Mouse (Mus musculus) brain, embryonic 18.5 days (tissue): ENCODE data around the gene Bmp7.

Experiments
- DNase-seq: peaks from one replicate; pipeline ENCODE4 v3.0.0-alpha.2; 2012; ENCODE audit warnings: low read depth, low spot score

Gene Bmp7

DNA sequence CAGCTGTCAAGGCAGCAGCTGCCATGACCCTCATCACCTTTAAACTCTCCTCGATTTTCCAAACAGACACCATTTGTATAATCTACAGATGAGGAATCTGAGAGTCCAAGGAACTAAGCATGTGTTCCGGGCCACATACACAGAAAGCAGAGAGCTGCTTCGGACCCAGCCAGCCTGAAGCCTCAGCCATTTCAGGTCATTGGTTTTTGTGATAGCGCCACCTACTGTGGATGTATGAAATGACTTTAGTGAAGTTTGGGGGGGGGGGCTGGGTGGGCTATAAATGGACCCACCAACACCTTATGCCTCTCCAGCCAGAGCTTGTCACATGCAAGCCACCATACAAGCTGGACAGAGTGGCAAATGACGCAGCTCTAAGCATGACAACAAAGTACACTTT lies 8.9 kb upstream of the Bmp7 start:
- no peak for DNase-seq

DNA sequence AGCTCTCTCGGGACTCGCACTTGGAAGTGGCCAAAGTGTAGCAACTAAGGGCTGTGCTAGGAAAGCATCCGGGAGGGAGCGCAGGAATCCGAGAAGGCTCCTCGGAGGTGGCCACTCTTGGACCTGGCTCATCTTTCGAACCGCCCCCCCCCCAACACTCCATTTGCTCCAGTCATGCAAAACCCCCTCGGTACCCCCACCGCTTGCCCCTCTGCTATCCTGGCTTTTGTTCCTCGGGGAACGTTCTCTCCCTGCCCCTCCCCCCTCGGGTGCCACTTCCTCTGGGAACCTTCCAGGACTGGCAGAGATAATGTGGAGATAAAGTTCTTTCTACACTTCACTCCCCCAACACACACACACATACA lies 660 bp upstream of the Bmp7 start:
- no peak for DNase-seq

DNA sequence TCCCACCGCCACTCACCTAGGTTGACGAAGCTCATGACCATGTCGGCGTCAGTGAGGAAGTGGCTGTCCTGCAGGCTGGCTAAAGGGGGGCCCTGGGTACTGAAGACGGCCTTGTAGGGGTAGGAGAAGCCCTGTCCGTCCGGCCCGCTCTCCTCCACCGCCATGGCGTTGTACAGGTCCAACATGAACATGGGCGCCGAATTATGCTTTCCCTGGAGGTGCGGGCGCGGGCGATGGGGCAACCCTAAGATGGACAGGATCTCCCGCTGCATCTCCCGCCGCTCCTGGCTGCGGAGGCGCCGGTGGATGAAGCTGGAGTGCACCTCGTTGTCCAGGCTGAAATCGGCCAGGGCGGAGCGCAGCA lies 500 bp downstream of the Bmp7 start:
- DNase-seq, result no peak

DNA sequence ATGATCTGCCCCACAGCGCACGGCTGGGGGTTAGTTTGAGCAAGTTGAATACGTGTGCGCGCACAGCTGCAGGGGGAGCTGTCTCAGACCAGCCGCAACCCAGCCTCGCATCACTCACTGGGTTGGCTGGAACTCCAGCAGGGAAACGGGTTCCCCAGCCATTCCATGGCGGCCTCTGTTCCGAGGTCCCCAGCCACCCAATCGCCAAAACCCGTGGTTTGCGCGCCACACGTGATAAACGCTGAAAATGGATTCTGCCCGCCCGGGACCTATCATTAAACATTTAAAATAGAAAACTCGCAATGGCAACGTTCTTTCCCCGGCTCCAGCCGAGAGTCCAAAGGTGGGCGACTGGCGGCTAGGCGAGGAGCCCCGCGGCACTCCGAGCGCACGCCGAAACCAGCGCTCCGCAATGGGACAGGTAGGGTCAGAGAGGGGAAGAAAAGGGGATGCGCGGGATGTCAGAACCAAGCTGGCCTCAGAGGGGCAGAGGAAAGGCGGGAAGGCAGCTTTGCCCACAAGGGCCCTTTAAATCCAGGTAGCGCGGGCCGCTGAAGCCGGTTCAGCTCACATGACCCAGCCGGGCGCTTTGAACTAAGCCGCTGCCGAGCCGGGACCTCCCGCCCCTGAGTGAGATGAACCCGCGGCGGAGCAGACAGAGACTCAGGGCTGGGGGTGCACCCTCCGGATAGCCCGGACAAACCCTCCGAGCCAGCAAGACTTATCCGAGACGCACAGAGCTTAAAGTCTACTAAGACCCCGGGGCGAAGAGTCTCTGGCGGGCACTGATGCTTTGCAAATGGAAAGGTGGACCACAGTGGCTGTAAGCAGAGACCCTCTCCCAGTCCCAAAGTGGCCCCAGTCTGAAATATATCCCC lies 1.1 kb downstream of the Bmp7 start:
- DNase-seq, result no peak

DNA sequence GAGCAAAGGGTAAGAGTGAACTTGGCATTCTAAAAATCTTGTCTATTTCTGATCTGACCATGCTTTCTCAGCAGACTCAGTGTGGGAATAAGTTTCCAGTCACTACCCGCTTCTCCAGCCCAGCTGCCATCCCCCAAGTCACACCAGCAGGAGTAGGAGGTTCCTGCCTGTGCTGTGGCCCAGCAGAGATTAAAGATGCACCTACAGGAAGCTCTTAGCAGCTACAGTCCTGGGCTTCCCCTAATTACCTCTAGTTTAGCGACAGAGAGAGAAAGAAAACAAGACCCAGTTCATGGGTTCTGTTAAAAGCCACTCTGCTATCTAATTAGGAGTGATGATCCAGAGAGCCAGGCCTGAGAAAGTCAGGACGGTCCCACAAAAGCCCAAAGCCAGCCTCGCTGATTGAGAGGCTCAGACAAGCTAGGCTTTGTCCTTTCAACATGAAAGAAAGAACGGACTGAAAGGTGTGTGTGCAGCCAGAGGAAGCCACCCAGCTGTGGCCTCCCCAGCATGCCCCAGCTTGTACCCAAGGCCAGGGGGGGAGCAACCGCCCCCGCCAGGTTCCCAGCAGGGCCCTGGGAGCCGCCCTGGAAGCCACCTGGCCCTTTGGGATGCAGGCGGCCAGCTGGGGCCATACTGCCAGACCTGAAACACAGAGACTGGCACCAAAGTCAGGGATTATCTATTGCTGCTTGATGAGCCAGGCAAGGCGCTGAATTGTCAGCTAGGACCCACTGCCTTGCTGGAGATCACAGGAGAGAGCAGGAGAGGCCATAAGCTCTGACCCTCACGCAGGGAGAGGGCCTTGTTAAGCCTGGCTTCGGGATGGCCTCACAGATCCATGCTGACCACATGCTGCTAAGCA lies 2.6 kb downstream of the Bmp7 start:
- no peak for DNase-seq

DNA sequence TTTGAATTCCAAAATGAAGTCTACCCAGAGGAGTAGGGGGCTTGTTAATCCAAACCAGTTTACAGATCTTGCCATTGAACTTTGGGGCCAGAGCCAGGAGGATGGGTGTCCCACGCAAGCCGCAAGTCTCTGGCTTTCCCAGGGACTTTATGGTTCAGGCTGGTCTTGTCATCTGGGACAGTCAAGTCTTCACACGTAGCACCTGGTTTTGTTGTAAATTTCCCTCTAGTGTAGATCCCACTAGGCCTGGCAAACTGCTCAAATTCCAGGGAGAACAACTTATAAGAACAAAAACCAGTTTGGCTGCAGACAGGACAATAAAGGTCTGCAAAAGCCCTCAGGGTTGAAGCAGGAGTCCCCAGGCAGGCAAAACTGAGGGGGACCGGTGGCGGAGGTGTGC lies 3.3 kb downstream of the Bmp7 start:
- no peak for DNase-seq

DNA sequence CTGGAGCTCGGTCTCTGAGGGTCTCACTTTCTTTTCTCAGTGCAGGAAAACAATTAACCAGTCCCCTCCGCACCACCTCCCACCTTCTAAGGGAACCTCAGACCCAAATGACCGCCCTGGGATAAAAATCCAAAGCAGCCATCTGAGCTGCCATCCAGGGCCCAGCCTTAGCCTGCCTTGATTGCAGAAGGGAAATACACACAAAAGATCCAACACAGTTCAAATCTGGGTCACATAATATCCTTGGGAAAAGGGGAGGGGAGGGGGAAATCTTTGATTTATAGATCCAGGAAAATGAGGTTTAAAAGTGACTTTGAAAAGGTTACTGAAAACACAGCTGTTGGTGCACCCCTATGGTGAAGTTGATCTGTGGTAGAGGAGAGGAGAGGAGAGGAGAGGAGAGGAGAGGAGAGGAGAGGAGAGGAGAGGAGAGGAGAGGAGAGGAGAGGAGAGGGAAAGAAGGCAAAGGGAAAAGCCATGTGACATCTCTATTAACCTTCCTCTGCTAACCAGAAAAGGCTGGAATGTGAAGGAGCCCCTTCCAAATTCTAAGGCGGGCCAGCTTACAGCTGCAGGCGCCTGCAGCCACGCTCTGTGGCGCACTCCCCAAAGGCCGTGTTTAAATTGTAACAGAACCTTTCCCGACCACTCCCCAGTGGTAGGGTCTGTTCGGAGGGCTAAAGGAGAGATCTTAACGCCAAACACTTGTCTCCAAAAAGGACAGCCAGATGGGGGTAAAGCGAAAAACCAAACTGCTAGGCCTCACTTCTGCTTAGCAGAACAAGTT lies 4.2 kb downstream of the Bmp7 start:
- DNase-seq, result no peak

DNA sequence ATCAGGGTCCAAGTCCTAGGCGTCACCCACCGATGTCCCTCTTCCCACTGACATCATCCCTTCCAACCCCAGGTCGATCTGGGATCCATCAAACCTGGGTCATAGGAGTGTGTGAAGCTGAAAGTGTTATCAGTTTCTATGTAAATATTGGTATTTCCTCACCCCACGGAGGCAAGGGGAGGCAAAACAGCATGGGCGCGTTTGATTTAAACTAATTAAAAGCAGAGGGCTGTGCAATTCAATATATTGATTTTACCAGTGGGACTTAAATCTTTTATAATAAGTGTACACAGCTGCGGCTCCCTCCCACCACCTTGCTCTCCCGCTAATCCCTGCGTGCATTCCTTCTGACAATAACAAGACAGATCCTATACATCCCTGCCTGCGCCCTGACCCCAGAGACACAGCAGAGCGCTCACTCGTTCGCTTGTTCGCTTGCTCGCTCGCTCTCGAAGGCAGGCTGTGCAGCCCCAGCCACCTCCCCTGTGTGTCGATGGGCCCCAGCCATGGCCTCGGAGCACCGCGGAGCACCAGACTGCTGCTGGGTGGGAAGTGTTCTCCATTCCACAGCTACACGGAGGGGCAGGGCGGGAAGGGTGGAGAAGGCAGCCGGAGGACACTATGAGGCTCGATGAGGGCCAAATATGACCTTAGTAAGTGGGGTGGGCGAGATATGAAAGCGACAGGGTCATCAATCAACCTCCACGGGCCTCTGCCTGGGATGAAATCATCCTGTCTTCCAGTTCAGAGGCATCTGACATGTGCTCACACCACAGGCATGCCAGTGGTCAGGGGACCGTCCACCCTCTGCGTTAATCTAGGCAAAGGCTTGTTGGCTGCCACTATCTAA lies 5.0 kb downstream of the Bmp7 start:
- no peak for DNase-seq

DNA sequence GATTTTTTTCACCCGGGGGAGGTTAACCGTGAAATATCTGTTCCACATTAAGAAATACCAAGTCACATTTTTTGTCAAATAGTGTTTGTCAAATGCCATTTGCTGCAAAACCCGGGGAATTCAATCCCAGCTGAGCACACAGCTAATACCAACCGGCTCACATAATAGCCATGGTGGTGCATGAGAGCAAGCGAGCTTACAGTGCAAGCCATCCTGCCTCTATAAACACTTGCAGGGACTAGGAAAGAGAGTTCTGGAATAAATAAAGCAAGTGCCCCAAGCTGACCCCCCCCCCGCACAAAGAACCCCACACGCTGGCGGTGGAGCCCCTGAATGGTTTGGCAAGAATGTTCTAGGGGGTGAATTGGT lies 5.7 kb downstream of the Bmp7 start:
- DNase-seq, result no peak

DNA sequence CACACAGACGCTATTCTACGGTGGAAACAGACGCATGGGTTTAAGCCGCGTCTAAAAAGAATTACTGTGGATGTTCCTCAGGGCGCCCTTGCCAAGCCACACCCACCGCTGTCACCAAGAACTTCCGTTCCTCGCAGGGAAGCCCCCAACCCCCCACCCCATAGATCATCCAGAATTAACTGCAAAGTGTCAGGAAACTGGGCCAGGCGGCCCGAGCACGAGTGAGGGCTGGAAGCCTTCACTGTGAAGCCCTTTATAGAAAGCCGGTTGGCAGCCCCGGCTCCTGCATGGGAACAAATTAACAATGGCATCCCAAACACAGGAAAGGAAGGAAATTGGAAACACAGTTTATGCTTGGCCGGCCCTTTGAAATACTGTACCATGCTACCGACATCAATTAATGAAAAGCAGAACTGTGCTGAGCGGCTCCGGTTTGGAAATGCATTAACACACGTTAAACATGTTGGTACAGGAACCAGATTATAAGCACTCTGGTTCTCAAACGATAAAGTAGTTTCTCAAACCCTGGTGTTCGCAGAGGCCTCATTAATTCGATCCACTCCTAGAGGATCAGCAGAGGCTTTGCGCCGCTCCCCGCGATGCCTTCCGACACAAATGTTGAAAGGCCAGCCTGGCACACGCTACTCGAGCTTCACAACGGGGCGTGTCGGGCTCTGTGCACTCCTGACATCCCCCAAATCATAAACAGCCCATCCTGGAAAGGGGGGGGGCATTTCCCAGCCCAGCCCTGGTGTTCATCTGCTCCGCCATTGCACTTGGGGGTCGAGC lies 6.3 kb downstream of the Bmp7 start:
- no peak for DNase-seq

DNA sequence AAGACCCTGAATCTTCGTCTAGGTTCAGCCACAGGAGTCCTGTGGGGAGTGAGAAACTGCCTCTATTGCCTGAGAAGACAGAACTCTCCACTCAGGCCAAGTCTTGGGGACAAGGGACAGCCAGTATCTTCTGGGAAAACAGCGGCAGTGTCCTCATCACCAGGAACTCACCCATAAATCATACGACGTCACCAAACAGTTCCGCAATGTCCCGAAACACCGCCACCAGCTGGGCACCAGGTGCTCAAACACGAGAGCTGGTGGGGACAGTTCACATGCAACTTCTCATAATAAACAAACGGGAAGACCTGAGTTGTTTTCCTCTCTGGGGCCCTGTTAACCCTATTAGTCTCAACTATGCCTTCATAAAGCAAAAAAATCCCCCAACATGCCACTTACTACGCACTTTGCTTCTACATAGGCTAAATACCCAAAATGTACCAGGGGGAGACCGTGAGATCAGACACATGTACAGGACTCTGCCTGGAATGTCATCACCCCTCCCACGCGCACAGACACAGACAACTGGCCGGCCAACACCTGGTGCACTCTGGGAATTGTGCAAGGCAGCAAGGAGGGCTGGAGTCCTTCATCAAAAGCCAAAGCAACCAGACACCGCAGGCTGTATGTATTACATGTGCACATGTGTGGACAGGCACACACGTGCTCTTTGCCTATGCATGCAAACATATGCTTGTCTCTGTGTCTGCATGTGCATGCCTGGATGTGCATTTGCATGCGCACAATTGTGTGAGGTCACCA lies 8.8 kb downstream of the Bmp7 start:
- no peak for DNase-seq

DNA sequence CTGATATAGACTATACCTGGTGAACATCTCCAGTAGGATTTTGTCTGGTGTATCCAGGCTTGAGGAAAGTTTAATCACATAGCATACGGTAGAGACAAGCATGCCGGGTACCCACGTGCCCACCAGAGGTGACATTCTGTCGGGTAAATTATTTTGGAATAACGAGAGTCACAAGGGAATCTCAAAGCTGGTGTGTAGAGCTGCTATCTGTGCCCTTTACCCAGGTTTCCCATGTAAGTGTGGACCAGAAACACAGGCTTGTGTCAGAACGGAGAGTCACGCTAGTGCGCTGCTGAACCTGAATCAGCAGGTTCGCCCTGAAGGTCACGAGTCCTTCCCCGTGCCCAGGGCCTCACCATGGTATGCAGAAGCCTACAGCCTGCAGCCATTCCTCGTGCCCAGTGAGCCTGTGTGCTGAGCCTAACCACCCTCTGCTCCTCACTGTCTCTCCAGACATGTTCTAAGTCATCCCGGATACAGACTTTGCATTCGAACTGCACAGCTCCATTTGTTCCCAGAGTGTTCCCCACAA lies 10.2 kb downstream of the Bmp7 start:
- DNase-seq, result no peak

DNA sequence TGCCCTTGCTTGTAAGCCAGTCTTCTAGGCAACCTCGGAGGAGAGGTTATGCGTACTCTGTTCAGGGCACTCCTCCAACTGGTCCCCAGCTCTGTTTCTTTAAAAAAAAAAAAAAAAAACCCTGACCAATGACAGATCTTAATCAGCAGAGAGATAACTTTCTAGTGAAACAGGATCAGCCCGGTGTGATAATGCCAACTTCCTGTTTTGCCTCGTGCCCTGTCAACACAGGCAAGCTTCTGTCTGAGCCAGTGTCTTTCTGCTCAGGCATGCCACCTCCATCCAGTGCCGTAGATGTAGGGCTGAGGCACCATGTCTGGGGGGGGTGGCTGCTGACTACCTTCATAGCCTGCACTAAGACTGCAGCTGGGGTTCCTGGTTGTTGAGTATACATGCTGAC lies 12.5 kb downstream of the Bmp7 start:
- no peak for DNase-seq

DNA sequence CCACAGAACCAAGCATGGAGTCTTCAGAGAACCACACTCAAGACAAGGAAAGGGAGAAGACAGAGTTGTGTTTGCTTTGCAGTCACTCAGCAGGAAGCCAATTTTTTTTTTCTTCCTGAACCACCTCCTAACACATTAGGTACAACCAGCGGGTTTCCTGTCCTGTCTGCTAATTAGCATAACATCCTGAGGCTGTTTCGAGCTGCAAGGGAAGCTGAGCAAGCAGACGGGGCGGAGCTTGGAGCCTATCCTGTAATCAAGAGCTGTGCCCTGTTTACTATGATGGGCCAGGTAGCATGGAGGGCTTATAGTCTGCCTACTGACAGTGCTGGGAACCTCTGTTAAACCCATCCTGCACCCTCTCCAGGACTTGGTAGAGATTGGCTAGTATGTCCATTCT lies 13.8 kb downstream of the Bmp7 start:
- DNase-seq, result no peak

DNA sequence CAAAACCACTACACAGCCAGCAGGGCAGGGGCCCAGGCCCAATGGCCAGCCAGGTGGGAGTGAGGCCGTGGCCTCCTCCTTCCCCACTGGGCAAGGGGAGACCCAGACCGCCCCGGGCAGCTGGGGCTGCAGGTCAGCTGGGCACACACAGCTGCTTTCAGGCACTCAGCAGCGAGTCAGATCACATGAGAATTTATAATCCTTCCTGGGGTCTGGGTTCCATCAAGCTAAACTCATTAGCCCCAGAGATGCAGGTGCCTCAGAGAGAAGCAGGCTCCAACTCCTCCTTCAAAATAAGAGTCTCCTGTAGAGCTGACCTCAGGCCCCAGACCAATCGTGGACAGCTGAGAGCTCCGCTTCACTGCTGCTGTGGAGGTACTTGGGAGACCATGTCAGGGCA lies 15.2 kb downstream of the Bmp7 start:
- no peak for DNase-seq

DNA sequence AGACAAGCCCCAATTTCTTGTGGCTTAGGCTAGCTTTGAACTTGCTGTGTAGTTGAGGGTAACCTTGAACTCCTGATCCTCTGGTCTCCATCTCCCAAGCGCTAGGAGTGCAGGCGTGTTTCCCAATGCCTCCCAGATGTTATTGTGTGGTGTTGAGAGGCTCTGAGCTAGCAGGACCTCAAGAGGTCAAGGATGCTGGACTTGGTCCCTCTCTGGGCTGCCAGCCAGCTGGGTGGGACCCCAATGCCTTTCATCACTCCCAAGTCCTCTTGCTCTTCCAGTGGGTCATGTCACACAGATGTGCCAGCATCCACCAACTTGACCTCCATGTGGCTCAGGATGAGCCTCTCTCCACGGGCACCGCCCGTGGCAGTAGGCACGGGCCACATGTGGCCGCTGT lies 16.9 kb downstream of the Bmp7 start:
- no peak for DNase-seq

DNA sequence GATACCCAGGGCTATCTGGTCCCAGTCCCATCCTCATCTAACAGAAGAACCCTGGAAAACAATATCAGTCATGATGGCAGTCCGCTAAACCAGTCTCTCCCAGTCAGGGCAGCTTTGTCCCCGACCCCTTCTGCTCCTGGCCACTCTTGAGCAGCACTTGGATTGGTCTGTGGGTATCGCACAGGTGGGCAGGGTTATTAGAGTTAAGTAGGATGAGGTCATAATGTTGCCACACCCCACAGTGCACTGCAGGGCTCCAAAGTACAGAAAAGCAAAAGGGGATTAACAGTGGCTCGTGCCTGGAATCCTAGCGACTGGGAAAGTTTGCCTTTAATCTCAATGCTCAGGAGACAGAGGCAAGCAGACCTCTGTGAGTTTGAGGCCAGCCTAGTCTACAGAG lies 17.5 kb downstream of the Bmp7 start:
- no peak for DNase-seq

DNA sequence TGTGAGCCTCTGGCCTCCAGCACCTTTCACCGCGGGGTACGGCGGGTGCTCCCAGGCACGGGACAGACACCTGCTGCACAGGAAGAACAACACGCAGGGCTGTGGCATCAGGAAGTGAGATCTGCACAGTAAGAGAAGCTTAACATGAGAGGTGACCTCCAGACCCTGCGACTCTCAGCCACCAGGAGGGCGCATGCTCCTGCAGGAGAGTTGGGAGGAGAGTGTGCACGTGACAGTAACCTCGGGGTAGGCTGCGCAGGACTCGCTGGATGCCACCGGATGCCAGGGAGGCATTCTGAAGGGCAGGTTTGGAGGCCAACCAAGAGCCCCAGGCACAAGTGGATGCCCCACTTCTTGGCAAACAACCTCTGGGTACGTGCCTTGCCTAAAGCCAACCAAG lies 26.1 kb downstream of the Bmp7 start:
- no peak for DNase-seq

DNA sequence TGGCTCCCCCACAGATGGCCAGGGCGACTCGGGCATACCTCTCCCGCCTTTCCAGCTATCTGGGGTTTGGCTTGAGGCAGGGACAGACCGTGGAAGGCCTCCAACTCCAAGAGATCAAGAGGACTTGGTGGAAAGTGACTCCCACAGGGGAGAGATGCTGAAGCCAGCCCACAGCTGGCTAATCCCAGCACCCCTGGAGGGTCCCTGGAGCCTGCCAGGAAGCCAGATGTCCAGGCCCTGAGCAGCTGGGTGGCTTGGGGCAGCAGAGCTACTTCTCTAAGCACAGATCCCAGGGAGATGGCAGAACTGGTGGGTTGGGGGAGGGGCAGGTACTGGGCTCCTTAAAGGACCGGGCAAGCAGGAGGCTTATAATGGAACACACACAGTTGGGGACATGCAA lies 28.4 kb downstream of the Bmp7 start:
- DNase-seq, result no peak

DNA sequence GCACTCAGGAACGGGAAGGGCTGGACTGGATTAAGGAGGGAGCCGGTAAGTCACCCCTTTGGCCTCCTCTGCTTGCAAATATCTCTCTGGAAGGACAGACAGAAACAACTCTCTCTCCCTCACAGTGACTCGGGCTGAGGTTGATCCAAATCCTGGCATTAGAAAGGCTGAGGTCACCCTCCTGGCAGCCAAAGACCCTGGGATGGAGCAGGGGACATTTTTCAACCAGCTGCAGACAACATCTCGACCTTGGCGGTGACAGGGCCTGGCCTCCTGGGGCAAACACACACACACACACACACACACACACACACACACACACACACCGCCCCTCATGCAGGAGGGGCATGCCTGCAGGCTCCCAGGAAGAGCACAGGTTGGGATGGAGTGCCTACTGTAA lies 29.0 kb downstream of the Bmp7 start:
- no peak for DNase-seq
